Mouse (Mus musculus) layer of hippocampus, adult 2 months (tissue): Measurements from ENCODE around the gene Pnpla8. TPM values are rescaled to one million over a fixed set of nuclear protein-coding genes. Genes with fewer than 3 reads are reported as not detected.
A peak's percentile ranks its signal among the peaks of the same experiment; 100 is the strongest.
"Not testable (repeated sequence)": the region's sequence is repeated elsewhere in the genome, so short reads cannot be mapped to it uniquely, and the experiment has no call there.

Experiments used
- DNase-seq, 2 experiments: peaks; one replicate each; pipeline ENCODE4 v3.0.0; 2022; ENCODE audit warnings: low spot score in 2 of 2
- H3K27ac ChIP-seq: fragments of 200-600 bp; 2 replicates; pipeline ENCODE4 v1.8.1; 2022
- H3K4me3 ChIP-seq: fragments of 200-600 bp; 2 replicates; pipeline ENCODE4 v1.8.1; 2022; ENCODE audit warnings: mild to moderate bottlenecking
- CTCF ChIP-seq: fragments of 200-600 bp; conservative IDR thresholded peaks from 2 replicates; pipeline ENCODE4 v1.8.1; 2022; ENCODE audit warnings: antibody characterized with exemption, mild to moderate bottlenecking, moderate library complexity
- long read RNA-seq, 2 experiments: library from polyadenylated mRNA; stranded (forward); transcript quantifications; one replicate each; pipeline ENCODE4 v2.0.0; 2021; ENCODE audit warnings: borderline mapping rate in 2 of 2
- total RNA-seq, 2 experiments: library from RNA; stranded (reverse); gene quantifications; 2 replicates each; pipeline ENCODE4 v1.2.3; 2021

Gene Pnpla8
- 100 to 1,000 TPM; 110 to 116 TPM for total RNA-seq
- long read RNA-seq, experiment 1, full-length matches to known transcripts, result 88 of 109 reads
- long read RNA-seq, experiment 1, partial matches to known transcripts, result 6 of 109 reads
- long read RNA-seq, experiment 1, other reads (novel, unspliced or antisense), result 15 of 109 reads
- long read RNA-seq, experiment 2, full-length matches to known transcripts, result 136 of 165 reads
- long read RNA-seq, experiment 2, partial matches to known transcripts, result 13 of 165 reads
- long read RNA-seq, experiment 2, other reads (novel, unspliced or antisense), result 16 of 165 reads

GRCm38 (mm10) chr12:44221070-44221469 lies at the start of gene Pnpla8:
Gene Pnpla8, plus strand, starts transcription at chr12:44221370.
- H3K27ac ChIP-seq, result peak within 1 kb of the TSS; percentile 78
- DNase-seq, result not testable (repeated sequence)

GRCm38 (mm10) chr12:44176331-44177037 lies 44.7 kb upstream of the Pnpla8 start:
- DNase-seq, result no peak
- peak overlapping the region; percentile 58 for H3K27ac ChIP-seq
- no peak for TF ChIP-seq CTCF

More at GRCm38 (mm10) chr12:44221070-44221469, at the start of gene Pnpla8:
- H3K4me3 ChIP-seq, result peak within 1 kb of the TSS; percentile 79

GRCm38 (mm10) chr12:44177038-44177355 lies 44.2 kb upstream of the Pnpla8 start:
- Histone ChIP-seq H3K4me3 (peak overlapping the region; percentile 28; the same call in 1 of the 2 replicates), H3K27ac (peak overlapping the region; percentile 58)
- peak; percentile 32 to 33 for DNase-seq
- TF ChIP-seq CTCF, result no peak

More at GRCm38 (mm10) chr12:44176331-44177037, 44.7 kb upstream of the Pnpla8 start:
- H3K4me3 ChIP-seq, result peak overlapping the region; percentile 28; the same call in 1 of the 2 replicates

- TF ChIP-seq CTCF, result peak; percentile 85
- 0 out of 2 replicates have a peak overlapping the region, but pooled peaks have one; percentile 11 for H3K27ac ChIP-seq
- H3K4me3 ChIP-seq, result peak overlapping the region; percentile 17; the same call in 1 of the 2 replicates
- DNase-seq, result peak; percentile 66 to 70
These were observed 39.8 kb upstream of the Pnpla8 start for GRCm38 (mm10) chr12:44181081-44181982.

- no peak for DNase-seq
- H3K4me3 ChIP-seq, result no peak overlapping the region
- TF ChIP-seq CTCF, result no peak
- no peak overlapping the region for H3K27ac ChIP-seq
These were observed 23.2 kb upstream of the Pnpla8 start for GRCm38 (mm10) chr12:44197873-44198525.

- peak in 1 of 2 experiments; percentile 35 for DNase-seq
These were observed 11.9 kb upstream of the Pnpla8 start for GRCm38 (mm10) chr12:44209141-44209823.

GRCm38 (mm10) chr12:44209824-44210752 lies 11.1 kb upstream of the Pnpla8 start, which contains the start of gene Dnajb9:
Gene Dnajb9, minus strand, starts transcription at chr12:44210326.
- peak; percentile 95 for TF ChIP-seq CTCF

More at GRCm38 (mm10) chr12:44209141-44209823, 11.9 kb upstream of the Pnpla8 start:
- Histone ChIP-seq H3K4me3 (peak overlapping the region; percentile 97), H3K27ac (peak overlapping the region; percentile 93)
- TF ChIP-seq CTCF, result peak; percentile 35

GRCm38 (mm10) chr12:44211555-44211954 lies 9.6 kb upstream of the Pnpla8 start:
- DNase-seq, result no peak
- no peak for TF ChIP-seq CTCF
- H3K27ac ChIP-seq, result no peak overlapping the region

More at GRCm38 (mm10) chr12:44209824-44210752, 11.1 kb upstream of the Pnpla8 start, which contains the start of gene Dnajb9:
- Histone ChIP-seq H3K4me3 (peak within 1 kb of the TSS; percentile 97), H3K27ac (peak within 1 kb of the TSS; percentile 97)
- DNase-seq, result peak; percentile 100

GRCm38 (mm10) chr12:44221651-44222356 lies 634 bp downstream of the Pnpla8 start:
- H3K27ac ChIP-seq, result peak overlapping the region; percentile 78
- TF ChIP-seq CTCF, result no peak
- DNase-seq, result no peak
- peak overlapping the region; percentile 79 for H3K4me3 ChIP-seq

More at GRCm38 (mm10) chr12:44211555-44211954, 9.6 kb upstream of the Pnpla8 start:
- no peak overlapping the region for H3K4me3 ChIP-seq

- TF ChIP-seq CTCF, result no peak
These were observed 1.9 kb downstream of the Pnpla8 start for GRCm38 (mm10) chr12:44223044-44223443.

More at GRCm38 (mm10) chr12:44223044-44223443, 1.9 kb downstream of the Pnpla8 start:
- no peak for DNase-seq
- H3K4me3 ChIP-seq, result no peak overlapping the region
- no peak overlapping the region for H3K27ac ChIP-seq
